7 mouse cellular contexts compared by ENCODE assay signal in the genomic region with DNA sequence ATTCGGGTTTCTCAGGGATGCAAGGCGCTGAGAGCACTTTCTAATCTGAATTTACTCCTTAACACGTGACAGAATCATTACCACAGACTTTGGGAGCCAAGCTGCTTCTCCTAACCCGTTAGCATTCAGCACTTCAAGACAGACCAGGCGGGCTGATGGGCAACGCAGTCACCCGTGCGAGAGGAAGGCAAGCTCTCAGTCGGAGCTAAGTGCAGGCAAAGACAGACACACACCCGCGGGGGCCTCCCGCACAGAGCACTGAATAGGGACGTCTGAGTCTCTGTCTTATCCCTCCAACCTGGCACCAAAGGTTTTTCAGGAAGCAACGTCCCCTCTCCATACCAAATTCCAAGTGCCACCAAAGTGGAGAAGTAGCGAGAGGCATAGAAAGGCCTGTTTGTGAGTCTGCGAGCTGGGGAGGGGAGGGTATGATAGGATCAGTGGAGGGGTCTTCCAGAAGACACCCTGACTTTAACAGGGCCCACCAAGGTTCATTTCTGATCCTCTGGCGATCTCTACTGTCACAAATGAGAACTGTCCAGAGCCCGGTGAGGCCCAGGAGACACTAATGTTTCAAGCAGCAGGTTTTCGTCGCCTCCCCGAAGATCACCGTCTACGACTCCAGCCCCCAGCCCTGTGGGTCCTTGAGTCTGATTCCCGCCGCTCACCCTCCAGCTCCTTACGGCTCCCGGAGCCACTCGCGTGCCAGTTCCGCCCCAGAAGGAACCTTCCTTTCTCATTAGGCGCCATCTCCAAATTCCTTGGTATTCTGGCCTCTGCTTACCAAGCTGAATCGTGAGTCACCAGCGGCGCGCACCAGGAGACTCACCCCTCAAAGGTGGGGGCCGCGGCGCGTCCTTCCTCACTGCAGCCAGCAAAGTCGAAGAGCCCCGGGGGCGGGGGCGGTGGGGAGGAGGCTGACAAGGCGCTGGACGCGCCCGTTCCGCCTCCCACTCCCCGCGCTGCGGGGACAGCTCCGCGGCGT. TPM values are rescaled to one million over a fixed set of nuclear protein-coding genes. Genes with fewer than 3 reads are reported as not detected.
DNase-seq lines count a peak whose midpoint lies in the region; ATAC-seq and TF ChIP-seq lines count a peak whose summit lies in the region.

A gene (minus strand): TSS at position 973 of the 985 bp plus-strand sequence.

- no peak for TF ChIP-seq POLR2A in olfactory bulb, adult 2 months (IDR thresholded peaks at IDR 0.05; ENCODE audit: insufficient read depth, low read depth, low read length)

- peaks cover 27% of the 10 kb centered on the region for H3K4me1 ChIP-seq in lung, embryonic 16.5 days (replicated peaks; ENCODE audit: control insufficient read depth, insufficient read depth, low read length)
- peaks cover 23% of the 10 kb centered on the region for H3K4me1 ChIP-seq in embryonic facial prominence, embryonic 15.5 days
- peaks cover 16% of the 10 kb centered on the region for H3K4me1 ChIP-seq in intestine, embryonic 16.5 days (ENCODE audit: control insufficient read depth, insufficient read depth, low read length)
- peaks cover 24% of the 10 kb centered on the region for H3K4me1 ChIP-seq in olfactory bulb, adult 2 months (ENCODE audit: control insufficient read depth, insufficient read depth, low read length)

- DNase-seq in lung, postnatal 4 days, result no peak
- no peak for DNase-seq in spleen, adult 18-20 months

- H3K9me3 ChIP-seq in lung, embryonic 16.5 days (ENCODE audit: control insufficient read depth, low read length), result no peaks in the 10 kb centered on the region
- H3K9me3 ChIP-seq in embryonic facial prominence, embryonic 15.5 days (replicated peaks), result no peaks in the 10 kb centered on the region
- no peaks in the 10 kb centered on the region for H3K9me3 ChIP-seq in intestine, embryonic 16.5 days (ENCODE audit: control insufficient read depth, low read length)

- H3K36me3 ChIP-seq in lung, embryonic 16.5 days (ENCODE audit: control insufficient read depth, insufficient read depth, low read length), result no peaks in the 10 kb centered on the region
- no peaks in the 10 kb centered on the region for H3K36me3 ChIP-seq in embryonic facial prominence, embryonic 15.5 days
- H3K36me3 ChIP-seq in intestine, embryonic 16.5 days (ENCODE audit: control insufficient read depth, insufficient read depth, low read length), result no peaks in the 10 kb centered on the region

- no peak for ATAC-seq in lung, embryonic 16.5 days (ENCODE audit: low read depth)
- ATAC-seq in embryonic facial prominence, embryonic 15.5 days (ENCODE audit: insufficient number of reproducible peaks, low FRiP score, low TSS enrichment, low read depth), result 0 out of 2 replicates have a peak, but pooled peaks have one; percentile 18
- ATAC-seq in intestine, embryonic 16.5 days, result no peak
- ATAC-seq in erythroblast, adult 5-6 weeks (replicated peaks; ENCODE audit: low FRiP score, poor library complexity, severe bottlenecking), result no peak

- H3K27ac ChIP-seq in lung, embryonic 16.5 days (ENCODE audit: low read length), result no peak within 1 kb of the TSS
- H3K27ac ChIP-seq in embryonic facial prominence, embryonic 15.5 days (replicated peaks), result no peak within 1 kb of the TSS
- H3K27ac ChIP-seq in intestine, embryonic 16.5 days (ENCODE audit: low read length), result no peak within 1 kb of the TSS
- no peak within 1 kb of the TSS for H3K27ac ChIP-seq in olfactory bulb, adult 2 months (ENCODE audit: insufficient read depth, low read depth, low read length)

- no peak within 1 kb of the TSS for H3K9ac ChIP-seq in lung, embryonic 16.5 days (ENCODE audit: low read length)
- H3K9ac ChIP-seq in embryonic facial prominence, embryonic 15.5 days, result no peak within 1 kb of the TSS
- peak within 1 kb of the TSS; percentile 43; the same call in 1 of the 2 replicates for H3K9ac ChIP-seq in intestine, embryonic 16.5 days (ENCODE audit: low read depth, low read length)

- WGBS in lung, embryonic 16.5 days, result under 1% methylated on average over 52 of the region's 54 CpGs
- under 1% methylated on average over 54 of the region's 54 CpGs for WGBS in embryonic facial prominence, embryonic 15.5 days
- WGBS in intestine, embryonic 16.5 days, result 1% methylated on average over 49 of the region's 54 CpGs
- WGBS in olfactory bulb, adult 2 months, result 3% methylated on average over 54 of the region's 54 CpGs

- H3K4me2 ChIP-seq in lung, embryonic 16.5 days (ENCODE audit: low read depth, low read length), result peak within 1 kb of the TSS; percentile 57
- H3K4me2 ChIP-seq in embryonic facial prominence, embryonic 15.5 days (replicated peaks), result peak within 1 kb of the TSS; percentile 76
- peak within 1 kb of the TSS; percentile 62 for H3K4me2 ChIP-seq in intestine, embryonic 16.5 days (ENCODE audit: low read depth, low read length)

- H3K27me3 ChIP-seq in lung, embryonic 16.5 days (ENCODE audit: control insufficient read depth, insufficient read depth, low read depth, low read length), result peaks cover 87% of the 10 kb centered on the region
- H3K27me3 ChIP-seq in embryonic facial prominence, embryonic 15.5 days, result peaks cover 93% of the 10 kb centered on the region
- peaks cover 79% of the 10 kb centered on the region for H3K27me3 ChIP-seq in intestine, embryonic 16.5 days (replicated peaks; ENCODE audit: control insufficient read depth, insufficient read depth, low read length)

- no peak for TF ChIP-seq CTCF in olfactory bulb, adult 2 months (IDR thresholded peaks at IDR 0.05; ENCODE audit: insufficient read depth, low read depth, low read length)

- peak within 1 kb of the TSS; percentile 38 for H3K4me3 ChIP-seq in lung, embryonic 16.5 days (ENCODE audit: low read length)
- peak within 1 kb of the TSS; percentile 42 for H3K4me3 ChIP-seq in embryonic facial prominence, embryonic 15.5 days (replicated peaks)
- H3K4me3 ChIP-seq in intestine, embryonic 16.5 days (ENCODE audit: low read length), result peak within 1 kb of the TSS; percentile 45
- H3K4me3 ChIP-seq in olfactory bulb, adult 2 months (ENCODE audit: insufficient read depth, low read depth, low read length), result peak within 1 kb of the TSS; percentile 31

RNA-seq across cellular contexts. Expression of the gene that starts here (rescaled TPM):
- not detected in 2 replicates for polyA plus RNA-seq in lung, embryonic 16.5 days (2015; fragmentation: Nextera tagmentation; extraction: Ambion mirVana)
- polyA plus RNA-seq in embryonic facial prominence, embryonic 15.5 days (2015; fragmentation: Nextera tagmentation; extraction: Ambion mirVana), result not detected in 2 replicates
- 1.2 and 2.2 TPM in 2 replicates for polyA plus RNA-seq in intestine, embryonic 16.5 days (2015; fragmentation: Nextera tagmentation; extraction: Ambion mirVana)
- not detected in 2 replicates for polyA plus RNA-seq in olfactory bulb, adult 2 months (2012; ENCODE audit: insufficient read depth, insufficient read length, low replicate concordance, missing spikeins)
- total RNA-seq in erythroblast, adult 5-6 weeks (2015; ENCODE audit: low replicate concordance), result not detected in 2 replicates
- not detected in 2 replicates for total RNA-seq in erythroblast, adult 5-6 weeks (2017; ENCODE audit: low replicate concordance)

Comparison
In these comparisons a context has a peak if more than half of its experiments do, and no peak if none do; other contexts are left out.
1. Peak in ATAC-seq, H3K4me3 ChIP-seq and H3K4me2 ChIP-seq in embryonic facial prominence, embryonic 15.5 days; RNA of the gene not detected or under 1 TPM.